Mouse (Mus musculus) cerebellum, postnatal 14 days (tissue): ENCODE results near the gene Syt6.

ENCODE experiments used
- DNase-seq, 2 experiments: peaks; one replicate each; pipeline ENCODE4 v3.0.0; 2021; ENCODE audit warnings: mixed read lengths in 2 of 2

Gene Syt6

DNA sequence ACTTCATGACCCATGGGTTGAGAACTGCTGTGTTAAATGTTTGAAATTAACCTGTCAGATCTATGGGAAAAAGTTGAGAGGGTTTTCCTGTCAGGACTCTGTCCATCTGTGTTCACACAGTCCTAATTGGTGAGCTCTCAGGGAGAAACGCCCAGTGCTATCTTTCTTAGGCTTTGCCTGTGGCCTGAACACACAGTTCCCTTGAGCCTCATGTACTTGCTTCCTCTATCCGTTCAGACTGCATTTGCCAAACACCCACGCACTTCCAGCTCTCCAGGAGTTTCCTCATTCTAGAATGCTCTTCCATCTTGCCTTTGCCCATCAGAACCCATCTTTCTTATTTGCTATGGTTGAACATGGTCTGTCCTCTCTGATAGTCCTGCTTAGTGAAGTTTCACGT, 73.5 kb downstream of the Syt6 start:
- no peak for DNase-seq

DNA sequence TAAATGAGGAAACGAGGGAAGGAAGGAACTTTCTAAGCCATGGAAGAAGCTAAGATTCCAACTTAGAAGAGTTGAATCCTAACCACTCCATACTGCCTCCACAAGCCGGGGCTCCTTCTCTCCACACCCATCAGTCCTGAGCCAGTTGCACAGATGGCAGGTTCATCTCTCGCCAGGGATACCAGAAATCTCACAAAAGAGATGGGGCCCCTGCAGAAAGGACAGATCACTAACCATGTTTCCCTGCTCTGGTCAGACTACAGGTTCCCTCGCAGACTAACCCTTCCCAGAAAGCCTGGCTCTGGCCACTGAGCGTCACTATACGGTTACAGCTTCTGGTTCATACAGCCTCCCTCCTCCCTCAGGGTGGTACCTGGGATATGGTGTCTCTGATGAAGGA, 74.7 kb downstream of the Syt6 start:
- peak; percentile 33 to 67 for DNase-seq

DNA sequence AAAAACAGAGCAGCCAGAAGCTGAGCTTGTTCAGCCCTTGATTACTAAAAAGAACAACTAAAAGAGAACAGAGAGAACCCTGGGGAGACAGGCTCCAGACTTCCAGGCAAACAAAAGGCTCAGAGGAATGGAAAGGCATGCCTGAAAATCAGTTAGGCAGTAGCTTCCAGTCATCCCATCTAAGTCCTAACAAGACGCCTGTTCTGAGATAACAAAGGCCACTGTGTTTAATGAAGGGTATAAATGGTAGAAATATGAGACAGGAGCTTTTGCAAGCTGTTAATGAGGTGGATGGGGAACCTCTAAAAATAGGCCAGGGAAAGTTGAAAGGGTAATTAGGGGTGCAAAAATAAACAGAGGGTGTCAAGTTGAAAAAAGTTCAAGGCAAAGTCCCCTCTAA, 75.4 kb downstream of the Syt6 start:
- DNase-seq = no peak

DNA sequence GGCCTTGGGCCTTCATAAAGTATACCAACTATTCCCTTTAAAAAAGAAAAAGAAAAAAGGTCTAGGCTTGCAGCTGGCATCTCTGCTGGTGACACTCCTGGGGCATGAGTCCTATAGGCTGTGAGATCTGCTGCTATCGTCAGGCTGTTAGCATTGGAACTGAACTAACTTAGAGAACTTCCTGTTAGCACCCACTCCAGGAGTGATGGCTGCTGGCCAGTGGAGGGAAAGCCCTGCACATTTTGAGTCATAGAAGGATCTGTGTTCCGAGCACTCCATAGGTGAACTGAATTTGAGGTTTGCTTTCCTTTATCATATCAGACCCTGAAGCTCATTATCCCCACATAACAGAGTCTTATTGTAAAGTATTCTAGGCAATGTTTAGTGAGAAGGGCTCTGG, 85.0 kb downstream of the Syt6 start:
- no peak for DNase-seq

DNA sequence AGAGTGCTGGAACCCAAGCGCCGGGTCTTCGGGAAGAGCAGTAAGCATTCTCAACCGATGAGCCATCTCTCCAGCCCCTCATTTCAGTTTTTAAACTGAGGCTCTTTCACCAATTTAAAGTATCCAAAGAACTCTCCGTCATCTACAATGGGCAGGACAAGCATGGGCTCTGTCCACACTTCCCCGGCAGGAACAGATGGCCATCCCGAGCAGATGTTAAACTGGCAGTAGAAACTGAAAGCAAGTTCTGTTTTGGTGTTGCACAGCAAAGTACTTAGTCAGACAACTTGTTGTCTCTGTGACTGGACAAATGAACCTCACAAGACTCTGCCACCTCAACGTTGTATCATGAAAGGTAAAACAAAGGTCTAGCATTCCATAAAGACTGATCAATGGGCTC, 86.7 kb downstream of the Syt6 start:
- no peak for DNase-seq

DNA sequence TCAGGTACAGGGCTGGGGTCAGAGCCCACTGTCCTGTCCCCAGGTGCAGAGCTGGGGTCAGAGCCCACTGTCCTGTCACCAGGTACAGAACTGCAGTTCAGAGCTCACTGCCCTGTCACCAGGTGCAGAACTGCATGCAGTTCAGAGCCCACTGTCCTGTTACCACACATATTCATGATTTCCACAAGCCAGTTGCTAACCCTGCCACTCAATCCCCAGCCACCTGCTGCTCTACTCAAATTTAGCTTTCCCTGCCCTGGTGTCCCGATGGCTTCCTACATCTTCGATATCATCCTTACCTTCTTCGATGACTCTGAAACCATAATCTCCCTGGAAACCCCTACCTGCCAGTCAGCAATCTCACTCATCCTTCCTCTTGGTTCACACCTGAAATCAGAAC, 88.4 kb downstream of the Syt6 start:
- DNase-seq = no peak

DNA sequence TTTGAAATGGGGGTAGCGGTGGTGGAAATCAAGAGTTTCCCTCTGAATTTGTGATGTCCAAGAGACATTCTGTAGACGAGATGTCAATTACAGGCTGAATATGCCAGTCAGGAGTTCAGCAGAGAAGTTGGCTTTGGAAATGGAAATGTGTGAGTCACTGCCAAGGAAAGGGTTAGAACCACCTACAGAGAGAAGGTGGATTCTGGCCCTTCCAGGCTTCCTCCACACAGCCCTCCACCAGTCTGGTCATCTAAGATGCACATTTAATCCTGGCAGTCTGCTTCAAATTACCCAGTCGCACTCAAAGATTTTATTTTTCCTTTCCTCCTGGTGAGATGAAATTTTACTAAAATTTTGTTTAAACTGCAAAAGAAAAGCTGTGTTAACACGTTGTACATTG, 97.1 kb downstream of the Syt6 start:
- no peak for DNase-seq

DNA sequence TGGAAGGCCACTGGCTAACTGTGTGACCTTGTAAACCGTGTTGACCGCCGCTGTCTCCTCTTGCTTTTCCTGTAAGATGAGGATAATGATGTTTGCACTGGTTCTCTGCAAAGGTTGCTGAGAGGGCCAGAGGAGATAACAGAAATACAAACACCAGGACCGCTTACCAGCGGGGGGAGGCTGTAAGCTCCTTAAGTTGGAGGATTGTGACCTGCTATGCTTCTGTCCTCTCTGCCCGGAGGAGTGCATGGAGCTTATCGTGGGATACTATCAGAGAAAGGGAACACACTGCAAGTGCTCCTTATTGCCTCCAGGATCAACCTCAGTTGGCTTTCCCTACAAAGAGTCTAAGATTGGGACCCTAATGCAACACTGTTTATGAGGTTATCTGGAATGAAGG, 97.7 kb downstream of the Syt6 start:
- no peak for DNase-seq

DNA sequence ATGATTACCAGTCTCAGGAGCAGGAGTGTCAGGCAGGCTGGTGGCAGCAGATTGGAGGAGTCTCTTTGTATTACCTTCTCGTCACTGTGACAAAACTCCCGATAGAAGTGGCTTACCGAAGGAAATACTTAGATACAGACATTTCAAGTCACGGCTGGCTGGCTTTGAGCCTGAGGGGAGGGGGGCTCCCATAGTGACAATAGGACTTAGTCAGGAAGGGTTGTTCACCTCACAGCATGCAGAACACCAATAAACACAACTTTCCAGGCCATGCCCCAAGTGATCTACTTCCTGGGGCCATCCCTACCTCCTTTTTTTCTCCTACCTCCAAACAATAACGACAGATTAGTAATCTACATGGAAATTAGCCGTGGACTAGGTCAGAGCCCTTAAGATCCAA, 103.8 kb downstream of the Syt6 start:
- DNase-seq = no peak

DNA sequence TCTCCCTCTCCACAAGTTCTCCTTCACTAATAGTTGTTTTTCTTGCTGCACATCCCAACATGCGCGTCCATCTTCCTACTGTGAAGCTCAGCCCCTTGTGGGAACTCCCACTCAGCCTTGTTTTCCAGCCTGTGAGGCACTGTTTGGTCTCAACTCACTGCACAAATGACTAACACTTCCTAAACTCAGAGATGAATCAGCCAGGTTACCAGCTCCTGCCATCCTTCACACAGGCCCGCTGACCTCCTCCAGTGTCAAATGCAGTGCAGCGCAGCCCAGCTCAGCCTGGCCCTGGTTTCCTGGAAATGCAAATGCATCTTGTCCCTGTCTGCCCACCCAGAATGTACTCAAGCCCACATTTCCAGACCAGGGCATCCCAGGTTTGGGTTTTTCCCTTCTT, 107.4 kb downstream of the Syt6 start:
- no peak for DNase-seq

DNA sequence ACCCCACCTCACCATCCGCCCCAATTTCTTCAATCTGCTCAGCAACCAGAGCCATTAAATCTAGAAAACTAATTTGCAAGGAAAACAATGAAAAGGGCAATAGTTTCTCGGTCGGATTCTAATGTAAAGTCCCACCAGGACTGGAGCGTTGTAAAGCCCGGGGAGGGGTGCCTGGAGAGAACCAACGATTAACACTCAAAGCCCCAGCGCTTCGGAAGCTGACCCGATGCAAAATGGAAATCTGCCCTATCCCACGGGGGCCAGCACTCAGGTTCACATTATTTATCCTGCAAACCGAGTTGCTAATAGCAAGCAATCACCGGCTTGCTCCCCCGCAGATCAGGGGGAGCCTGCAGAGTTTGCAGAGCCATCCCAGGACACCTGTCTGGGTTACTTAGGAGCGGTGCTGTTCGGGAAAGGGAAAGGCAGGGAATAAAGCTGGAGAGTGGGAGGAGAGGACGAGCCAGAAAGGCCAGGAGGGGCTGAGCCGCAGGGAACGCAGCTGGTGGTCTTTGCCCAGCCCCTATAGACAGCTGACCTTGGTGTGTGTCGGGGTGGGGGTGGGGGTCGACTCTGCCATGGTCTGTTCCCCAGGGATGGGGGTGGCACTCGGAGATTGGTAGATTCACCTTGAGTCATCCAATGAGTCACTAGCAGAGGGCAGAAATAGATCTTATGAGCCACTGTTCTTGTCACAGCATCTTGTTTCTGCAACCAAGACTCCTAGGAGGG, 108.4 kb downstream of the Syt6 start:
- peak; percentile 12 to 27 for DNase-seq

DNA sequence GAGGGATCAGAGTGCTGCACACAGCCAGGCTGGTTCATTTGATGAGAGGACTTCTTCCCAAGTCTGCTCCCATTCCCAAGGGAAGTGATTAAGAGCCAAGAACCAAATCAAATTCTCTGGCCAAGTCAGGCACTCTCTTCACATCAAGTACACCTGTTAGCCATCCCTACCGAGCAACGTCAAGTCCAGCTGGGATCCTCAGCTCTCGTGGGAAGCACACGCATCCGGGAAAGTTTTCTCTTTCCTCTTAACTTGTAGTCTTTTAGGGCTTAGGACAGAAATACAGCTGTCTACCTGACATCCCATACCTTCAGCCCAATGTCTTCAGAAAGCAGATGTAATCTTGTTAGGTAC, 108.9 kb downstream of the Syt6 start:
- no peak for DNase-seq

DNA sequence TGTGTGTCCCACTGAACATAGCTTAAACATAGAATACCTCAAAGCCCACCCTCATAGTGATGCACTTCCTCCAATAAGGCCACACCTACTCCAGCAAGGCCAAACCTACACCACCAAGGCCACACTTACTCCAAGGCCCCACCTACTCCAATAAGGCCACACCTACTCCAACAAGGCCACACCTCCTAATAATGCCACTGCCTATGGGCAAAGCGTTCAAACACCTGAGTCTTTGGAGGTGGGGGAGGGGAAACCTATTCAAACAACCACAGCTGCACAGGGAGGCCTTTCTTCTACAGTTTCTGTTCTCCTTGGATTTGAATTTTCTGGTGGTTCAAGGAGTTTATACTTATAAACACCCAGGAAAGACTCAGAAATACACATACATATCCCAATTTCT, 114.0 kb downstream of the Syt6 start:
- no peak for DNase-seq

DNA sequence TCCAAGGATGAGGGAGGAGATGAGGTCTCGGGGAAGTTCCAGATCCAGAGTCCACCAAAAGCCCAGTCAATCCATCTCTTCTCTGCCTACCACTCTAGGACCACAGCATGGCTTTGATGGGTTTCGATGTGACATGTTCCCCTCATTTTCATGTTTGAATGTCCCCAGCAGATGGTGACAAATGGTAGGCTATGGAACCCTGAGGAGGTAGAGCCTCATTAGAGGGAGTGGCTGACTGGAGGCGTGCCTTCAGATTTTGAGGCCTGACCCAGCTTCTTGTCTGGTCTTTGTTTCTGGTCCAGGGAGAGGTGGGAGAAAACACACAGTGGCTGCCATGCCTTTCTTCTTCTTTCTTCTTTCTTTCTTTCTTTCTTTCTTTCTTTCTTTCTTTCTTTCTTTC, 115.5 kb downstream of the Syt6 start:
- DNase-seq = peak; percentile 24
